Mouse (Mus musculus): ENCODE results near the gene Abhd12b.

Gene Abhd12b

DNA sequence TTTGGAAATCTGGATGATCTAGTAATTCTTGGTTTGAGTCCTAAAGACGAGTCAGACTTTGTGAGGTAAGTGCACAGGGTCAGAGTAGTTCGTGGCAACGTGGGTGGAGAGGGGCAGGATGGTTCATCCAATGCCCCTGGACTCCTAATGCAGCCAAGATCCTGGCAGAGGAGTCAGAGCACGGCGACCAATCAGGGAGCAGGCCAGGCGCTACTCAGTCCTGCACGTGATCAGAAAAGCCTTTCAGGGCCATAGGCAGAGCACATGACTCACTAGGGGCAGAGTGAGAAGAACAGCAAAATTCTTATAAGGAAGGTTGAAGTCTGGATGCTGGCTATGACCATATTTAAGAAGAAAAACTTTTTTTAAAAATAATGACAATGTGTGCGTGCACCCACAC is 50.5 kb downstream of the Abhd12b start:
- in situ Hi-C loops (cut with MseI, MboI), result no loop called here

DNA sequence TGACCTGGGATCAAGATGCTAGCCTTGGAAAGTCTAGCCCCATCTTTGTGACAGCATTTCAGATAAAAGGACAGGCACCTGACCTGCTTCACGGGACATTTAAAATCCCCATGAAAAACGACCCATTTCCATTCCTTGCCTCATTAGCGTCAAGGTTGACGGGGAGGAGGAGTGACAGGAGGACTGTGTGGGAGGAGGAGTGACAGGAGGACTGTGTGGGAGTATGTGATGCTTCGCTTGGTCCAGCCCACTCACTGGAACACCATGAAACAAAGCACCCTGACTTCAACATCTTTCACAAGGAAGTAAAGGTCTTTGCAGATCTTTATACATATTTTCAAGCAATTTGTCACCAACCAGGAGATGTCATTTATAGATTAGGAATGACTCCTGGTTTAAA is 54.3 kb downstream of the Abhd12b start:
- in situ Hi-C loops (cut with MseI, MboI), result no loop called here

DNA sequence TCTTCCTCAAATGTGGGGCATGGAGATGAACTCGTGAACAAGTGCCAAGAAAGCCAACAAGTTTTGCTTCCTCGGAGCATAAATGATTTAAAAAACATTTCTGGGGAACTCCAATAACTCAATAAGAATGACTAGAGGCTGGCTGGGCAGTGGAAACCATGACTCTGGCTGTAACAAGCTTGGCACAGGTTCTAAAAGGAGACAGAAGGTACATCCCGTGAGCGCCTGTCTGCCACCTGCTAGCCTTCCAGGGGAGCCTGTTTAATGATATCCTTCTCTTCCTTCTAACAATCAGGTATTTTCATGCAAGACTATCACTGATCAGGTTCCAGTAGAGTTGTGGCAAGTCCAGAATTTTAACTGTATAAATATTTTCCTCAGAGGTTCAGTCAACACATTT is 58.6 kb downstream of the Abhd12b start:
- in situ Hi-C loops (cut with MseI, MboI), result no loop called here

DNA sequence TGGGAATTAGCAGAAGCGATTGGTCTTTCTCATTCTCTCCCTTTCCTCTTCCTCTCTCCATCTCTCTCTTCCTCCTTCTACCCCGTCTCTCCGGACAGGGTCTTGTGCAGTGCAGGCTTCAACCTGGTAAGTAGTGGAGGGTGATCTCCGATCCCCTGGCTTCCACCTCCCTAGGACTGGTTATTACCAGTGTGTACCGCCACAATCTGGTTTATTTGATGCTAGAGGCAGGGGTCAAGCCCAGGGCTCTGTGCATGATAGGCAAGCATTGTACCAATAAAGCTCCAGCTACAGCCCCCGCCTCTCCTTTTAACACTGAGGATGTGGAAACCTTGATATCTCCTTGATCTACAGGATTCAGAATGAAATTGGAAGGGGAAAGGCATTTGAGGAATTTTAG is 59.7 kb downstream of the Abhd12b start:
- in situ Hi-C loops (cut with MseI, MboI), result no loop called here

- in situ Hi-C loops (cut with MseI, MboI), result no loop called here
Measured at GRCm38 (mm10) chr12:70214281-70214680, 60.3 kb downstream of the Abhd12b start.

DNA sequence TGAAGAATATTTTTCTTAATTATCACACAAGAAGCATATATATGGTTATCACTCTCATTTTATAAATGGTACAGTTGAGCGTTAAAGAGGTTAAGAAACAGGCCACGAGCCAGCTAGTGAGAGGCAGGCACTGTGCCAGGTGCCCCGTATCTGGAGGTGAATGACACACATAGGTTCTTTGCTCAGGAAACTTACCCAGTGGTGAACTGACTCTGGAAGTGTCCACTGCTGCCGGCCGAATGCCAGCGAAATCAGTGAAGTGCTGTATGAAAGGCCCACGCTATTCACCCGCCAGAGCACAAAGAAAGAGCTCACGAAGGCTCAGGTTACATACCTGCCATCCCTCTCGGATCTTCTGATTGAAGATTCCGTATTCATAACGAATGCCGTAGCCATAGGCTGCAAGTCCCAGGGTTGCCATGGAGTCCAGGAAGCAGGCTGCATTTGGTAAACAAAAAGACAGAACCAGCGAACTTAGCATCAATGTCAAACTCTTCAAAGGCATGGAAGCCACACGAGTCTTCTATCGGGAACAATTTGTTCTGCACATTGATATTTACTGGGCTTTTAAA is 62.4 kb downstream of the Abhd12b start:
- in situ Hi-C loops (cut with MseI, MboI), result no loop called here

DNA sequence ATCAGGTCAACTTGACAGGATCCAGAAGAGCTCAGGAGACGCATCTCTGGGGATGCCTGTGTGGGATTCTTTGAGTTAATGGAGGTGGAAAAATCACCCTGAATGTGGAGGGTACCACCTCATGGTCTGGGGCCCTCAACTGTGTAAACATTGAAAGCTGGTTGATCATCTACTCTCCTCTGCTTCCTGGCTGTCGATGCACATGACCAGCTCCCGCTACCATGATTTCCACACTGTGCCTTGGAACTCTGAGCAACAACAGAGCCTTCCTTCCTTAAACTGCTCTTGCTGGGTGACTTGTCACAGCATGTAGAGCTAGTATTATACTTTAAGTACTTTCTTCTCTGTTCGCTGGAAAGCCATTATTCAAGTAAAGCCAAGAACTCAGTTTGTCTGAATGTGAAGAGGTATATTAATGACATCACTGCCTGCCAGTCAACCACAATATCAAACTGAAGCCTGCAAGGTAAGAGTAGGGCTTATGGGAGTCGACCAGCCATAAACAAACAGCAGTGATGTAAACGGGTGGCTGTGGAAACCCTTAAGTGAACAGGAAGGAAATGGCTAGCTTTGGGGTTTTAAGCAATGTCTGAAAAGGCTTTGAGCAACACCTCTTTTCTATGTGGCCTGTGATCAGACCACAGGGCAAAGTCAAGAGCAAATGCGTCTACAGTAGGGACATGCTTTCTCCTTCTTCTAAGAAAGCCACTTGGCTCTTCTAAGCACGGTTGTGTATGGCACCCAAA is 65.0 kb downstream of the Abhd12b start:
- in situ Hi-C loops (cut with MseI, MboI), result no loop called here

DNA sequence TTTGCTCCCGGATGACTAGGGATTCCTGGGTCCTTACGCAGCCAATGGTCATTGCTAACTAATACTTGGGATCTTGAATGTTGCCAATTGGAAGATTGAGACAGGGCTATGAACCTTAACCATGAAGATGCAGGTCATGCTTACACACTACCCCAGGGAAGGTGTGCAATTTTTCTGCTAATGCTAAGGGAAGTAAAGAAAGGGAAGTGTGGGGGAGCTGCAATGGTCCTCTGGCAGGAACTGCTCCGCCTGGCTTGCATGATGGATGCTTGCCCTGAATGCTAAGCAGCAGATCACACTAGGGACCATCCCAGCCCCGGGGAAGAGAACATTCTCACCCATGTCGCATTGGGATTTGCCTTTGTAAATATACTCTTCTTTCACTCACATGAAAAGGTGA is 67.5 kb downstream of the Abhd12b start:
- in situ Hi-C loops (cut with MseI, MboI), result no loop called here

GRCm38 (mm10) chr12:70223331-70223730 is 69.4 kb downstream of the Abhd12b start:
- in situ Hi-C loops (cut with MseI, MboI), result no loop called here

GRCm38 (mm10) chr12:70226655-70227054 is 72.7 kb downstream of the Abhd12b start:
- in situ Hi-C loops (cut with MseI, MboI), result loop anchor here in 1 of 2 experiments (25.0 kb wide), 1 partner anchor 211 kb away; no protein-coding TSS in a partner anchor

DNA sequence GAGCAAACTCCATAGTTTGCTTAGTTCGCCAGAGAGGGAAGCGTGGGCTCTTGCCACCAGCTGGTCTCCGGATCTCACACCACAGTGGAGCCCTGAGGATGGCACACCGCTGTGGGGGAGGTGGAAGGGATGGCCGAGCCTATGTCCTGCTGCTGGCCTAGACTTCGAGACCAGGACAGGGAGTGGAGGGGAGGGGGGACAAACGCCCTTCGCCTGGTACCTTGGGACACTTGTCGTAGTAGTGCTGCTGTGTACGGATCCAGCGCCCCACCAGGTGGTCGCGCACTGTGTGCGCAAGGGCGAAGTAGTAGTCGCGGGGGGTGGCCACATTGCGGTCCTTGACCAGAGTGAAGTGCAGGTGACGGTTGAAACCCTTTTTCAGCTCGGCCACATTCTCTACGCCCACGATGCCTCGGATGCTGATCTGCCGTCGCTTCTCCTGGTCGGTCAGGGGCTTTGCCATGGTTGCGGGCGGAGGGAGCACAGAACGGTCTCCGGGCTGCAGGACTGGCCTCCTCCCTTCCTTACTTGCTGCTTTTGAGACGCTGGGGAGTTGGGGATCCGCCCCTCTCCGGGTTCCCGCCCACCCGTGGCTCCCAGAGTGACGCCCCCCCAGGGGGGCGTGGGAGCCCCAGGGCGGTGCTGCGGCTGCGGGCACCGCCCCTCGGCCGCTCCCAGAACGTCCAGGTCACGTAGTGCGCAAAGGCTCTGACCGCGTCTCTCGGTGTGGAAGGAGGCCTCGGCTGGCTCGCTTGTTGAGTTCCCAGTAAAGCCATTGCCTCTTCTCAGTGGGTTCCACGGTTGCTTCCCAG is 73.4 kb downstream of the Abhd12b start:
- in situ Hi-C loops (cut with MseI, MboI), result loop anchor here in 1 of 2 experiments (25.0 kb wide), 1 partner anchor 210 kb away; no protein-coding TSS in a partner anchor

- in situ Hi-C loops (cut with MseI, MboI), result loop anchor here in 1 of 2 experiments (25.0 kb wide), 1 partner anchor 209 kb away; no protein-coding TSS in a partner anchor
Measured at GRCm38 (mm10) chr12:70228155-70228554, 74.2 kb downstream of the Abhd12b start.

DNA sequence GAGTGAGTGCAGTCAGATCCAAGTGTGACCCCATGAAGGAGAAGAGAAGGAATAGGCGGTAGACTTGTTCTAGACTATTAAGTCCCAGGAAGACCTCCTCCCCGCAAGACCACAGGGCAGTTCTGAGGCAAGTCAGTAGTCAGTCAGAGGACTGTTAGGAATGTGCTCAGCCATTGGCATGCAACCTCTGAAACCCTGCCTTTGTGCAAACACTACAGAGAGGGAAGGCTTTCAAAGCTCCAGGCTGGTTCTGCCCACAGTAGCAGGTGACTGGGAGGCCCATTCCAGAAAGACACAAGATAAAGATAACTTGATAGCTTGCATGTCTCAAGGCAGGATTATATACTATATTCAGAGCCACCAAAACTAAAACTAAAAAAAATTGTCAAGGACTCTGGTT is 77.4 kb downstream of the Abhd12b start, which contains the start of gene Pygl:
Pygl (minus strand) TSS at position 195 of the 400 bp plus-strand sequence.
- in situ Hi-C loops (cut with MseI, MboI), result loop anchor here (10.0 to 25.0 kb wide), 2 partner anchors 204 to 206 kb away; no protein-coding TSS in a partner anchor

DNA sequence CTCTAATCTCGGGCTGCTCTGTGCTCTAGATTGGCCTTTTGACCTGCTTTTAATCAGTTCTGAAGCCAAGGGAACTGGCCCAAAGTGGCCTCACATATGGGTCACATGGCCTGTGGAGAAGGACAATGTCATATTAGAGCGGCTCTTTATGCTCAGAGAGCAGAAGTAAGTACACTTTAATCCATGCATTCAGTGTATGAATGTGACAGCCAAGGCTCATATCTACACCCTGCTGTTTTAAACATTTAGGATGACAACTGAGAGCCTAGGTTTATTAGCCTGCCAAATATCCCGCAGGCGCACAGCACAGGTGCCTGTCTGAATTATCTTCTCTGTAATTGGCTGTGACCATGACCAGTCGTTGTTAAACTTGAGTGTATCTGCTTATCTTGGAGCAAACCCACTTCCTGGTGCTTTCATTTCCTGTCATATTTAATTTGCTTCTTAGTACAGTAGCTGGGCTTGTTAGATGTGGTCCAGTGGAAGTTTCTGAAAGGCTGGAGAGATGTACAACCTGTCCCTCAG is 78.1 kb downstream of the Abhd12b start:
- in situ Hi-C loops (cut with MseI, MboI), result loop anchor here (10.0 to 25.0 kb wide), 2 partner anchors 203 to 205 kb away; no protein-coding TSS in a partner anchor
